Comparison of ENCODE assay signal across 25 mouse cellular contexts in genomic region chr10:75350564-75350963, GRCm38 (mm10). TPM values are rescaled to one million over a fixed set of nuclear protein-coding genes. Genes with fewer than 3 reads are reported as not detected.
"Had no signal": no experiment of that assay in that cellular context is flagged by ENCODE, and none has a peak within 500 bp of the region (broad histone marks: within the 10 kb centered on the region; RNA-seq: fewer than 3 reads in every experiment).

No protein-coding gene starts in this region.

- H3K4me2 ChIP-seq: heart, embryonic 13.5 days; heart, embryonic 15.5 days; hindbrain, embryonic 13.5 days; hindbrain, embryonic 15.5 days; kidney, embryonic 15.5 days; limb, embryonic 12.5 days; liver, embryonic 12.5 days had no signal

- DNase-seq: forebrain, postnatal 0 days; gastrocnemius, postnatal 14 days; gastrocnemius, postnatal 36 days; heart, adult 18-20 months; heart, postnatal 10 days; kidney, adult 18-20 months; kidney, adult 9 months; kidney, postnatal 14 days; kidney, postnatal 36 days; layer of hippocampus, adult 9-11 months; liver had no signal

- H3K4me1 ChIP-seq: hindbrain, embryonic 13.5 days; hindbrain, embryonic 15.5 days; kidney, embryonic 15.5 days; limb, embryonic 10.5 days; limb, embryonic 12.5 days; liver, embryonic 12.5 days had no signal

- ATAC-seq: forebrain, postnatal 0 days; hindbrain, postnatal 0 days; intestine, embryonic 16.5 days; liver, embryonic 12.5 days had no signal

- H3K27ac ChIP-seq: heart, embryonic 10.5 days; heart, embryonic 13.5 days; heart, embryonic 15.5 days; hindbrain, embryonic 13.5 days; hindbrain, embryonic 15.5 days; hindbrain, postnatal 0 days; kidney, embryonic 15.5 days; kidney, postnatal 0 days; left cerebral cortex, adult 2 months; limb, embryonic 10.5 days; limb, embryonic 12.5 days; liver, embryonic 12.5 days; liver, embryonic 14.5 days had no signal

- H3K9me3 ChIP-seq: heart, embryonic 15.5 days; hindbrain, embryonic 13.5 days; hindbrain, embryonic 15.5 days; kidney, embryonic 15.5 days; limb, embryonic 10.5 days; liver, embryonic 12.5 days had no signal

- H3K36me3 ChIP-seq: heart, embryonic 10.5 days; heart, embryonic 13.5 days; heart, embryonic 15.5 days; hindbrain, embryonic 13.5 days; hindbrain, embryonic 15.5 days; kidney, embryonic 15.5 days; limb, embryonic 10.5 days; limb, embryonic 12.5 days; liver, embryonic 12.5 days had no signal

- H3K9ac ChIP-seq: forebrain, postnatal 0 days; heart, embryonic 13.5 days; heart, embryonic 15.5 days; hindbrain, embryonic 13.5 days; hindbrain, embryonic 15.5 days; kidney, embryonic 15.5 days; limb, embryonic 12.5 days; liver, embryonic 12.5 days; liver, embryonic 14.5 days had no signal

- H3K27me3 ChIP-seq: heart, embryonic 13.5 days; heart, embryonic 15.5 days; hindbrain, embryonic 13.5 days; hindbrain, embryonic 15.5 days; kidney, embryonic 15.5 days; limb, embryonic 12.5 days; liver, embryonic 12.5 days had no signal

- H3K4me3 ChIP-seq: heart, embryonic 10.5 days; heart, embryonic 13.5 days; heart, embryonic 15.5 days; hindbrain, embryonic 13.5 days; hindbrain, embryonic 15.5 days; kidney, embryonic 15.5 days; left cerebral cortex, adult 2 months; limb, embryonic 10.5 days; limb, embryonic 12.5 days; liver, embryonic 12.5 days had no signal

RNA-seq across cellular contexts. Expression of gene Upb1, which starts 50.4 kb away (rescaled TPM):
- total RNA-seq: gastrocnemius, postnatal 36 days had no signal
- polyA plus RNA-seq: limb, embryonic 10.5 days had no signal
